Mouse (Mus musculus) embryonic facial prominence, embryonic 13.5 days (tissue): ENCODE results near the gene Dmkn. TPM values are rescaled to one million over a fixed set of nuclear protein-coding genes. Genes with fewer than 3 reads are reported as not detected.

Experiments
- ATAC-seq: fragments of 200-750 bp; cut with Nextera tagmentation; 2 replicates; pipeline ENCODE4 v1.8.0; 2017; ENCODE audit warnings: low read depth; ENCODE audit not compliant: insufficient number of reproducible peaks, insufficient read depth, low FRiP score, low TSS enrichment
- H3K27ac ChIP-seq: fragments of 300-500 bp; sonication (generic); 2 replicates; pipeline ENCODE4 v1.5.1; 2015; ENCODE audit warnings: moderate library complexity, mild to moderate bottlenecking, inconsistent platforms
- H3K27me3 ChIP-seq: fragments of 300-500 bp; sonication (generic); 2 replicates; pipeline ENCODE4 v1.6.1; 2015; ENCODE audit warnings: mild to moderate bottlenecking, inconsistent platforms
- H3K36me3 ChIP-seq: fragments of 300-500 bp; sonication (generic); 2 replicates; pipeline ENCODE4 v1.6.1; 2015; ENCODE audit warnings: mild to moderate bottlenecking, inconsistent platforms
- H3K4me1 ChIP-seq: fragments of 300-500 bp; sonication (generic); 2 replicates; pipeline ENCODE4 v1.6.1; 2015; ENCODE audit warnings: inconsistent platforms
- H3K4me2 ChIP-seq: fragments of 300-500 bp; sonication (generic); 2 replicates; pipeline ENCODE4 v1.6.1; 2015; ENCODE audit warnings: moderate library complexity, mild to moderate bottlenecking, inconsistent platforms
- H3K4me3 ChIP-seq: fragments of 300-500 bp; sonication (generic); 2 replicates; pipeline ENCODE4 v1.5.1; 2015; ENCODE audit warnings: mild to moderate bottlenecking, inconsistent platforms
- H3K9ac ChIP-seq: fragments of 300-500 bp; sonication (generic); 2 replicates; pipeline ENCODE4 v1.6.1; 2015; ENCODE audit warnings: mild to moderate bottlenecking, inconsistent platforms
- H3K9me3 ChIP-seq: fragments of 300-500 bp; sonication (generic); 2 replicates; pipeline ENCODE4 v1.6.1; 2016; ENCODE audit warnings: inconsistent platforms
- WGBS: fragments of 180-500 bp; shearing (Covaris S2); methylation state at CpG from one replicate; pipeline ENCODE4 v1.1.7; 2015; ENCODE audit warnings: mixed read lengths; 5-methylcytosine and 5-hydroxymethylcytosine counted together
- polyA plus RNA-seq: library from polyadenylated mRNA; unstranded; fragments of >200 nt; fragmentation: Nextera tagmentation; extraction: Ambion mirVana; gene quantifications from 2 replicates; pipeline ENCODE4 v1.2.1, GENCODE M21; 2015

The Dmkn gene
- polyA plus RNA-seq, 1 experiment from 2014 or later, result 22.3 TPM

- H3K36me3 ChIP-seq, result no peaks in the 10 kb centered on the region
- H3K27ac ChIP-seq, result no peak overlapping the region
- no peak overlapping the region for H3K9ac ChIP-seq
- 27% methylated on average over 9 of the region's 9 CpGs for WGBS
- no peak for ATAC-seq
- H3K27me3 ChIP-seq, result peaks cover 29% of the 10 kb centered on the region
- peaks cover 2% of the 10 kb centered on the region; the same call in 1 of the 2 replicates for H3K9me3 ChIP-seq
- no peaks in the 10 kb centered on the region for H3K4me1 ChIP-seq
- no peak overlapping the region for H3K4me3 ChIP-seq
- H3K4me2 ChIP-seq, result no peak overlapping the region
Measured at GRCm38 (mm10) chr7:30769236-30769635, 5.7 kb downstream of the Dmkn start.

GRCm38 (mm10) chr7:30776104-30776503 is 12.5 kb downstream of the Dmkn start:
- ATAC-seq, result no peak
- no peak overlapping the region for H3K4me3 ChIP-seq
- no peak overlapping the region for H3K9ac ChIP-seq
- no peak overlapping the region for H3K4me2 ChIP-seq
- H3K9me3 ChIP-seq, result peaks cover 2% of the 10 kb centered on the region; the same call in 1 of the 2 replicates
- WGBS, result 82% methylated on average over 9 of the region's 9 CpGs
- no peak overlapping the region for H3K27ac ChIP-seq
- H3K27me3 ChIP-seq, result no peaks in the 10 kb centered on the region
- H3K36me3 ChIP-seq, result no peaks in the 10 kb centered on the region
- no peaks in the 10 kb centered on the region for H3K4me1 ChIP-seq

- Histone ChIP-seq H3K4me2 (no peak overlapping the region), H3K27me3 (no peaks in the 10 kb centered on the region), H3K9ac (no peak overlapping the region), H3K36me3 (no peaks in the 10 kb centered on the region), H3K4me1 (no peaks in the 10 kb centered on the region), H3K9me3 (peaks cover 2% of the 10 kb centered on the region; the same call in 1 of the 2 replicates), H3K4me3 (no peak overlapping the region), H3K27ac (no peak overlapping the region)
- ATAC-seq, result no peak
- 51% methylated on average over 7 of the region's 7 CpGs for WGBS
Measured at GRCm38 (mm10) chr7:30777081-30777579, 13.6 kb downstream of the Dmkn start.

- Histone ChIP-seq H3K9ac (no peak overlapping the region), H3K27me3 (no peaks in the 10 kb centered on the region), H3K27ac (no peak overlapping the region), H3K4me2 (no peak overlapping the region), H3K4me1 (no peaks in the 10 kb centered on the region), H3K9me3 (peaks cover under 1% of the 10 kb centered on the region; the same call in 1 of the 2 replicates), H3K4me3 (no peak overlapping the region), H3K36me3 (no peaks in the 10 kb centered on the region)
- ATAC-seq, result no peak
- 69% methylated on average over 1 of the region's 1 CpGs for WGBS
Measured at GRCm38 (mm10) chr7:30777911-30778310, 14.4 kb downstream of the Dmkn start.

- WGBS, result 76% methylated on average over 4 of the region's 4 CpGs
Measured at GRCm38 (mm10) chr7:30781792-30782191, 18.2 kb downstream of the Dmkn start.

GRCm38 (mm10) chr7:30782658-30783057 is 19.1 kb downstream of the Dmkn start:
- Histone ChIP-seq H3K4me3 (no peak overlapping the region), H3K4me1 (peaks cover 10% of the 10 kb centered on the region; the same call in 1 of the 2 replicates), H3K4me2 (no peak overlapping the region), H3K9ac (no peak overlapping the region), H3K9me3 (no peaks in the 10 kb centered on the region), H3K36me3 (no peaks in the 10 kb centered on the region), H3K27me3 (peaks cover 3% of the 10 kb centered on the region; the same call in 1 of the 2 replicates), H3K27ac (no peak overlapping the region)
- WGBS, result 73% methylated on average over 3 of the region's 3 CpGs
- no peak for ATAC-seq

More at GRCm38 (mm10) chr7:30781792-30782191, 18.2 kb downstream of the Dmkn start:
- H3K9me3 ChIP-seq, result no peaks in the 10 kb centered on the region
- no peak for ATAC-seq
- no peak overlapping the region for H3K27ac ChIP-seq
- no peak overlapping the region for H3K4me3 ChIP-seq
- no peaks in the 10 kb centered on the region for H3K27me3 ChIP-seq
- H3K4me1 ChIP-seq, result peaks cover 7% of the 10 kb centered on the region; the same call in 1 of the 2 replicates
- no peak overlapping the region for H3K4me2 ChIP-seq
- no peak overlapping the region for H3K9ac ChIP-seq
- no peaks in the 10 kb centered on the region for H3K36me3 ChIP-seq

GRCm38 (mm10) chr7:30785154-30785553 is 21.6 kb downstream of the Dmkn start:
- 79% methylated on average over 1 of the region's 1 CpGs for WGBS
- no peak overlapping the region for H3K9ac ChIP-seq
- H3K36me3 ChIP-seq, result no peaks in the 10 kb centered on the region
- ATAC-seq, result no peak
- H3K27me3 ChIP-seq, result peaks cover 10% of the 10 kb centered on the region
- H3K4me2 ChIP-seq, result no peak overlapping the region
- peaks cover 10% of the 10 kb centered on the region; the same call in 1 of the 2 replicates for H3K4me1 ChIP-seq
- no peak overlapping the region for H3K27ac ChIP-seq
- no peak overlapping the region for H3K4me3 ChIP-seq
- no peaks in the 10 kb centered on the region for H3K9me3 ChIP-seq

- no peak for ATAC-seq
- 61% methylated on average over 13 of the region's 13 CpGs for WGBS
- H3K36me3 ChIP-seq, result no peaks in the 10 kb centered on the region
- no peak overlapping the region for H3K4me3 ChIP-seq
- no peak overlapping the region for H3K27ac ChIP-seq
- H3K9ac ChIP-seq, result no peak overlapping the region
- no peak overlapping the region for H3K4me2 ChIP-seq
- peaks cover 10% of the 10 kb centered on the region; the same call in 1 of the 2 replicates for H3K4me1 ChIP-seq
- peaks cover 13% of the 10 kb centered on the region for H3K27me3 ChIP-seq
- no peaks in the 10 kb centered on the region for H3K9me3 ChIP-seq
Measured at GRCm38 (mm10) chr7:30785721-30786546, 22.4 kb downstream of the Dmkn start.

- WGBS, result 34% methylated on average over 15 of the region's 15 CpGs
Measured at GRCm38 (mm10) chr7:30787377-30788022, 23.9 kb downstream of the Dmkn start, which contains the start of gene Krtdap. TSS of gene Krtdap (plus strand) at chr7:30787896.

GRCm38 (mm10) chr7:30790141-30790540 is 26.6 kb downstream of the Dmkn start:
- Histone ChIP-seq H3K4me2 (no peak overlapping the region), H3K9me3 (no peaks in the 10 kb centered on the region), H3K36me3 (no peaks in the 10 kb centered on the region), H3K27ac (no peak overlapping the region), H3K9ac (no peak overlapping the region), H3K4me3 (no peak overlapping the region), H3K4me1 (peaks cover 10% of the 10 kb centered on the region; the same call in 1 of the 2 replicates), H3K27me3 (peaks cover 13% of the 10 kb centered on the region)
- ATAC-seq, result no peak
- WGBS, result 76% methylated on average over 10 of the region's 10 CpGs

More at GRCm38 (mm10) chr7:30787377-30788022, 23.9 kb downstream of the Dmkn start, which contains the start of gene Krtdap:
- Histone ChIP-seq H3K4me3 (0 out of 2 replicates have a peak within 1 kb of the TSS, but pooled peaks have one; percentile 1), H3K36me3 (no peaks in the 10 kb centered on the region), H3K4me1 (peaks cover 10% of the 10 kb centered on the region; the same call in 1 of the 2 replicates), H3K4me2 (0 out of 2 replicates have a peak within 1 kb of the TSS, but pooled peaks have one; percentile 1), H3K27ac (no peak within 1 kb of the TSS; the same call in 1 of the 2 replicates), H3K9ac (no peak within 1 kb of the TSS), H3K9me3 (no peaks in the 10 kb centered on the region), H3K27me3 (peaks cover 13% of the 10 kb centered on the region)
- ATAC-seq, result 0 out of 2 replicates have a peak, but pooled peaks have one; percentile 33

GRCm38 (mm10) chr7:30791921-30792320 is 28.4 kb downstream of the Dmkn start:
- H3K4me3 ChIP-seq, result no peak overlapping the region
- H3K9ac ChIP-seq, result no peak overlapping the region
- H3K4me2 ChIP-seq, result no peak overlapping the region
- no peaks in the 10 kb centered on the region for H3K36me3 ChIP-seq
- ATAC-seq, result no peak
- peaks cover 13% of the 10 kb centered on the region for H3K27me3 ChIP-seq
- no peak overlapping the region for H3K27ac ChIP-seq
- no peaks in the 10 kb centered on the region for H3K9me3 ChIP-seq
- 22% methylated on average over 9 of the region's 9 CpGs for WGBS
- peaks cover 3% of the 10 kb centered on the region; the same call in 1 of the 2 replicates for H3K4me1 ChIP-seq
